Mouse (Mus musculus) adrenal gland, postnatal 14 days (tissue): ENCODE measurements around the gene Hk3. TPM values are rescaled to one million over a fixed set of nuclear protein-coding genes. Genes with fewer than 3 reads are reported as not detected.

Experiments used
- DNase-seq: peaks from one replicate; pipeline ENCODE4 v3.0.0; 2021; ENCODE audit warnings: mixed read lengths
- long read RNA-seq, 2 experiments: library from polyadenylated mRNA; stranded (forward); transcript quantifications; one replicate each; pipeline ENCODE4 v2.0.0; 2021
- total RNA-seq: library from RNA; stranded (reverse); gene quantifications from 2 replicates; pipeline ENCODE4 v1.2.3, GENCODE M21; 2021

The Hk3 gene
- 1.3 and 1.8 TPM in 2 replicates for total RNA-seq
- long read RNA-seq, experiment 1, partial matches to known transcripts = 1 of 1 reads
- long read RNA-seq, experiment 1, other reads (novel, unspliced or antisense) = 0 of 1 reads
- long read RNA-seq, experiment 2, partial matches to known transcripts = 0 of 1 reads
- long read RNA-seq, experiment 2, other reads (novel, unspliced or antisense) = 0 of 1 reads

GRCm38 (mm10) chr13:55021194-55021779 is at the start of gene Hk3:
Gene Hk3, minus strand, starts transcription at chr13:55021385.
- no peak for DNase-seq

- DNase-seq = no peak
These were observed 48.5 kb upstream of the Hk3 start for GRCm38 (mm10) chr13:55069719-55070118.

GRCm38 (mm10) chr13:55063276-55063675 is 42.1 kb upstream of the Hk3 start:
- no peak for DNase-seq

- peak; percentile 33 for DNase-seq
These were observed 36.9 kb upstream of the Hk3 start for GRCm38 (mm10) chr13:55058042-55058441.

GRCm38 (mm10) chr13:55047706-55048105 is 26.5 kb upstream of the Hk3 start:
- no peak for DNase-seq

- no peak for DNase-seq
These were observed 18.8 kb upstream of the Hk3 start for GRCm38 (mm10) chr13:55040016-55040415.

- DNase-seq = no peak
These were observed 3.0 kb upstream of the Hk3 start for GRCm38 (mm10) chr13:55024215-55024614.

GRCm38 (mm10) chr13:55022715-55023114 is 1.5 kb upstream of the Hk3 start:
- DNase-seq = peak; percentile 83

GRCm38 (mm10) chr13:55022256-55022655 is 1.1 kb upstream of the Hk3 start:
- DNase-seq = no peak

GRCm38 (mm10) chr13:55020051-55020450 is 1.1 kb downstream of the Hk3 start:
- no peak for DNase-seq

GRCm38 (mm10) chr13:55019181-55019580 is 2.0 kb downstream of the Hk3 start:
- DNase-seq = no peak

- DNase-seq = no peak
These were observed 2.5 kb downstream of the Hk3 start for GRCm38 (mm10) chr13:55018700-55019099.

- DNase-seq = no peak
These were observed 3.1 kb downstream of the Hk3 start for GRCm38 (mm10) chr13:55017898-55018599.

- DNase-seq = no peak
These were observed 3.9 kb downstream of the Hk3 start for GRCm38 (mm10) chr13:55017154-55017897.

GRCm38 (mm10) chr13:55014451-55014850 is 6.7 kb downstream of the Hk3 start:
- no peak for DNase-seq

- peak; percentile 49 for DNase-seq
These were observed 7.4 kb downstream of the Hk3 start for GRCm38 (mm10) chr13:55013702-55014344.

GRCm38 (mm10) chr13:55011981-55012478 is 9.2 kb downstream of the Hk3 start:
- DNase-seq = no peak

GRCm38 (mm10) chr13:55011103-55011502 is 10.1 kb downstream of the Hk3 start:
- DNase-seq = no peak

GRCm38 (mm10) chr13:55008589-55008988 is 12.6 kb downstream of the Hk3 start:
- DNase-seq = no peak

GRCm38 (mm10) chr13:55006415-55006742 is 14.8 kb downstream of the Hk3 start:
- no peak for DNase-seq

GRCm38 (mm10) chr13:55005691-55006414 is 15.3 kb downstream of the Hk3 start:
- no peak for DNase-seq

- DNase-seq = peak; percentile 36
These were observed 16.5 kb downstream of the Hk3 start for GRCm38 (mm10) chr13:55004646-55005045.
